Mouse (Mus musculus) cerebellum, adult 9-11 months (tissue): ENCODE data around the gene Echdc2.
"Not testable (repeated sequence)": the region's sequence is repeated elsewhere in the genome, so short reads cannot be mapped to it uniquely, and the experiment has no call there.

Experiments used
- DNase-seq: peaks from one replicate; pipeline ENCODE4 v3.0.0; 2022

Gene Echdc2

DNA sequence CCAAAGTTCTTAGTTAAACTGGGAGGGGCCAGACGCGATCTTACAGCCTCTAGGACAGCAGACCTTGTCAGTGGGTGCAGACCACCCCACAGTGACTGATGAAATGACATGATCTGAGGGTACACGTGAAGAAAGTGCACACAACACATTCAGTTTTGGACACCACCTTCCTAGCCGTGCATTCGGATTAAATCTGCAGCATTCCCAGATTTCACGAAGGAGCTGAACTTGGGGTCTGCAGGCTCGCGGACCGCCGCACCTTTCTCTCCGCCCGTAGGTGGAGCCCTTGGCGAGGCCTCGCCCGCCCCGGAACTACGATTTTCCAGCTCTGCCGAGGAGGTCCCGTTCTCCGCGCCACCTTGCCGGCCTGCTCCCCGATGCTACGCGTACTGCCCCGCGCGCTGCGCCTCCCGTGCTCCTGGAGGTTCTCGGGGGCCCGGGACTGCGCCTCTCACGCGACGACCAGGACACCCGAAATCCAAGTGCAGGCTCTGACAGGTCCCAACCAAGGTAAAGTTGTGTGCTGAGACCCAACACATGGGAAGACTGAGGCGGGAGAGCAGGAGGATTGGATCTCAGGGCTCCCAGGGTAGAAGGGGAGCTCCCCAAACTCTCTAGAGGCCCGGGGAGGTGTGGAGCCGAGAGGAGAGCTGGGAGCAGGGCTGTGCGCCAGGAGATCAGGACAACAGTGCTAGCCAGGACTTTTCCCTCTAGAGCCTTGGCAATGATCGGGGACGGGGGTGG lies at the start of gene Echdc2:
Echdc2 (plus strand) TSS at position 286 of the 744 bp plus-strand sequence.
- DNase-seq: peak; percentile 54

DNA sequence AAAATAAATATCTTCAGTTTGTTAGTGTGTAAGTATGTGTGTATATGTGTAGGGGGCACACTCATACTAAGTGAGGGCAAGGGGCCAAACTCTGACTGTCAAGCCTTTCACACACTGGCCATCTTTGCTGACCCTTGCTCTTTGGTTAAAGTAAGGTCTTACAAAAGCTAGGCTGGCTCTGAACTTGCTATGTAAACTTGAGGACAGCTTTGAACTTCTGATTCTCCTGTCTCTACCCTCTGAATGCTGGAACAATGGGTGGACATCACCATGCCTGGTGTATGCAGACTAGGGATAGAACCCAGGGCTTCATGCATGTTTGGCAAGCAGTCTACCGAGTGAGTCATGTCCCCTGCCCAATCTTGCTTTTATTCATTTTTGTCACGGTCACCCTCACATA lies 48.8 kb upstream of the Echdc2 start:
- peak; percentile 5 for DNase-seq

DNA sequence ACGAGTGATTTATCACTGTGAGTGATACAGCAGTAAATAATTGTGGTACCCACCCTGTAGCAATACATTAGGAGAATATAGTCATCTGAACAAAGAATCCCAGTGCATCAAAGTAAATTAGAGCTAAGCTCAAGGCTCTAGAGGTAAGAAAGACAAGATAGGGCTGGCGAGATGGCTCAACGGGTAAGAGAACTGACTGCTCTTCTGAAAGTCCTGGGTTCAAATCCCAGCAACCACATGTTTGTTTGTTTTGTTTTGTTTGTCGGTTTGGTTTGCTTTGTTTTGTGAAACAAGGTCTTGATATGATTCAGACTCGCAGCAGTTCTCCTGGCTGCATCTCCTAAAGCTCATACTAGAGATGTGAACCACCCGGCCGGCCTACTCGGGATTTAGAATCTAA lies 47.7 kb upstream of the Echdc2 start:
- peak; percentile 10 for DNase-seq

DNA sequence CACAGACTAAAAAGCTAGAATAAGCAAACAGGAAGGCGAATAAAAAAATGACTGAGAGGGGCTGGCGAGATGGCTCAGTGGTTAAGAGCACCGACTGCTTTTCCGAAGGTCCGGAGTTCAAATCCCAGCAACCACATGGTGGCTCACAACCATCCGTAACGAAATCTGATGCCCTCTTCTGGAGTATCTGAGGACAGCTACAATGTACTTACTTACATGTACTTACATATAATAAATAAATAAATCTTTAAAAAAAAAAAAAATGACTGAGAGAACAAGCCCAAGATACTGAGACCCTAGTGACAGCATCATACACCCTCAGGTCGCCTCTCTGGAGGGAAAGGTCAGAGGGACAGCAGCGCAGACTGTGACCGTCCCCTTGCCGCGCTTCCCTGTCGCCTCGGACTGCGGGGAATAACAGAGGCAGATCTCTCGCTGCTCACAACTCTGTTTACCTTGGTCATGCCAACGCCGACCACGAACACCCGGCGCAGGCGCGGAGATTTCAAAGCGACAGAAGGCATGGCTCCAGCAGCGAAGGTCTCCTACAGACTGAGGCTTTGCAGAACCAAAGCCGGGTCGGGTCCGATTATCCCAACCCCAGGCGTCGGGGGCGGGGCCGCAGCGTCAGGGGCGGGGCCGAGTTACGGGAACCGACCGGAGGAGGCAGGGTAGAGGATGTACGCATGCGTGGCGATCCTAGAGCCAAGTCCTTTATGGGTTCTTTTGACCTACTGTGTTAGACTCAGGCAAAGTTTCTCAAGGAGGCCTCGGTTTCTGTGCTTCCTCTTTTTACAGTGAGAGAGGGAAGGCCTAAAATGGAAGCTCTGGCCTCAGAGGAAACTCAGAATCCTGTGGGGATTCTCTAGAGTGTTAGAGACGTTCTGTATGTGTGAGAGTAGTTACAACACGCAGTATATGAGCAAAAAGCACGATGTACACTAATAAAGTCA lies 47.0 kb upstream of the Echdc2 start:
- DNase-seq: peak; percentile 97

DNA sequence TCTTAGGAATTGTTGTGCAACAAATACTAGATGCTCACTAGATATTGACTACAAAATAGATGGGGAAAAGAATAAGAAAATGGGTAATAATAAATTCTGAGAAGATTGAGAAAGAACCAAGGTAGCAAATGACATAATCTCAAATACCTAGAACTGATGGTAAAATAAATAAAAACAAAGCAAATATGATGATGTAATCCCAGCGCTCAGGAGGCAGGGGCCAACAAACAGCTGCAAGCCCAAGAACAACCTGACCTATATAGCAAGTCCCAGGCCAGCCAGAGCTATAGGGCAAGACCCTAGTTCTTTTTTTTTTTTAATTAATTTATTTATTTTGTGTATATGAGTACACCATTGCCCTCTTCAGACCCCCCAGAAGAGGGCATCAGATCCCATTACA lies 41.1 kb upstream of the Echdc2 start:
- DNase-seq: no peak

DNA sequence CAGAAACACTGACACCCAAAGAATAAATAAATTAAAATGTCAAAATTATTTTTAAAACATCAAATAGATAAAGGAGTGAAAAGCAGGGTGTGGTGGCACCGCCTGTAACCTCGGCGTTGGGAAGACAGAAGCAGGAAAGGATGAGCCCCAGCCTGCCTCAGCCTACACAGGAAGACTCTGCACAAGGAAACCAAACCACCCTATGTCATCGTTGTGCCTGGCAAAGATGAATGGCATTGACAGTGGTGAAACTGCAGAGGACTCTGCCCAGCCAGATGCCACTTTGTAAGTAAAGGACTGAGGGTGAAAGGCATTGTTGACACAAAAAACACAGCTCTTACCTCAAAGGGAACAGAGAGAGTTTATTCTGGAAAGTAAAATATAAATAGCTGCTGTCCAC lies 39.0 kb upstream of the Echdc2 start:
- DNase-seq: no peak

DNA sequence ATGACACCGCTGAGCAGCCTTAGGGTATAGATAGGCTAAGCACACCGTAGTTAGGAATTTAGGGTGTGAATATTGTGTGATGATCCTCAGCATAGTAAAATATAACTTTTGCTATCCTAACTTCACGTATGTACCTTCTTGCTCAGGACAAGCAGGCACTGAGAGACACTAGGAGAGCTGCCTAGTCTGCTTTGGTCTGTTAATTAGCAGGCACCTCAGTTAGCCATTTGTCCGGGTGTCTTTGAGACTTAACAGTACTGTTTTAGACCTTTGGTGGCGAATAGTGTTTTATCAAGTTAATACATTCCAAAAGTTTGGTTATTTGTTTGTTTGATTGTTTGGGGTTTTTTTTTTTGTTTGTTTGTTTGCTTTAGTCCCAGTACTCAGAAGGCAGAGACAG lies 37.7 kb upstream of the Echdc2 start:
- no peak for DNase-seq

DNA sequence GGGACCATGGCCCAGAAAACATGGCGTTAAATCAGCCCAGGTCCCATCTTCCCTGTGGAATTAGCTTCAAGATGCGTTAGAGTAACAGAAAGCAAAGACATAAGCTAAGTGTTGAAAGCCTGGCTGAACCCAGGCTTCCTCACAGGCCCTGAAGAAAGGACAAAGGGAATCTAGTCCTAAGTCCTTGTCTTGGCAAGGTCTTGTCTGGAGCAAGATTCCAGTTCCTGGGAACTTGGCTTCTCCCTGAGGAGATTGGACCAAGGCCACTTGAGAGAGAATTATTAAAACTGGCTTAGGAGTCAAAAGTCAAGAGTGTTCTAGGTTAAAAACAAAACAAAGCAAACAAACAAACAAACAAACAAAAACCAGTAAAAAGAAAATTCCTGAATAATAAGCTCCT lies 36.9 kb upstream of the Echdc2 start:
- DNase-seq: no peak

DNA sequence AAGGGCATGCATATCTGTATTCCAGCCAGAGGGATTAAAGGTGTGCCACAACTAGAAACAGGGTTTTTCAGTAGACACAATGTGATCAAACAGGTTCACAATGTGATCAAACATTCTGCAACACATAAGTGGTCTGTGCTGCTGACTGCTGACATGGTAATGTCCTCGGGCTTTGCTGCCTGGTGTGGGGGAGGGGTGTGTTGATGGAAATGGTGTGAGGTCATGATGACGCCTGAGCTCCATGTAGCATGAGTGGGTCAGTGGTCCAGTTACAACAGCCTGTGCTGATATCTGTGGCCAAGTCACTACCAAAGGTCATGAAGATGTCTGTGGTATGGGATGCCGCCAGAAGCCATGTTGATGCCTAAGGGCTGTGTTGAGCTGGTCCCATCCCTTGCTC lies 34.8 kb upstream of the Echdc2 start:
- DNase-seq: no peak

DNA sequence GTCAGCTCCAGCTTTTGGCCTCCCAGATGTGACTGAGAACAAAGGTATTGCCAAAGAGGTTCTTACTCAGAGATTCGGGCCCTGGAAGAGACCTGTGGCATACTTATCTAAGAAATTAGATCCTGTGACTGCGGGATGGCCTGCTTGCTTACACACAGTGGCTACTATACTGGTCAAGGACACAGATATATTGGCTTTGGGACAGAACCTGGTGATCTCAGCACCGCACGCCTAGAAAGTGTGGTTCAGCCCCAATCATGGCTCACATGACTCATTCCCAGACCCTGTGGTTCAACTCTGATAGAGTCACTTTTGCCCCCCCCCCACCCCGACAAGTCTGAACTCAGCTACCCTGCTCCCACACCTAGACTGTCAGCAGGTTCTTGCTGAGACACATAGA lies 28.3 kb upstream of the Echdc2 start:
- DNase-seq: no peak

DNA sequence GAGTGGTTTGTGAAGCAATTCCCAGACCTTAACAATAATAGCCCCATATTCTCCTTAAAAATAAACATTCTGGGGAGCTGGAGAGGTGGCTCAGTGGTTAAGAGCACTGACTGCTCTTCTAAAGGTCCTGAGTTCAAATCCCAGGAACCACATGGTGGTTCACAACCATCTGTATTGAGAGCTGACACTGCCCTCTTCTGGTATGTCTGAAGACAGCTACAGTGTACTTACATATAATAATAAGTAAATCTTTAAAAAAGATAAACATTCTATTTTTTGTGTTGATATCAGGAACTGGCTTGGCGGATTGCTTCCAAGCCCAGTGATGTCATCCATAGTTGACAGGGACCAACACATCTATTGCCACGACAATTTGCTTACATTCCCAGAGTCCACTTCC lies 22.1 kb upstream of the Echdc2 start:
- not testable (repeated sequence) for DNase-seq

DNA sequence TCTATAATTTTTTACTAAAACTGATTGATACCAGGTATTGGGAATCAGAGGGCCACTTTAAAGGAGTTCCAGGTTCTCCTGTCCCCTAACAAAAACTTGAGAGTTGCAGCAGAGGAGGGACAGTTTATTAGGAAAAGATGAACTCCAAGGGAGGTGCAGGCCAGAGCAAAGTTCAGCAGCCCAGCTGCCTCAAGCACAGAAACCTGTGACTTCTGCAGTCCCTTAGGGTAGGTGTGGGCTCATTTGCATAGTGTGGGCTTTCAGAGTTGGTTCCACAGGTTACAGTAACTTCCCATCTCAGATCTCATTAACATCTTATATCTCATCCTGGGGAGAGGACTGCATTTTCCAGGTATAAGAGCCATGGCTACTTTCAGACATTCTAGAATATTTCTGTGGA lies 21.5 kb upstream of the Echdc2 start:
- no peak for DNase-seq

DNA sequence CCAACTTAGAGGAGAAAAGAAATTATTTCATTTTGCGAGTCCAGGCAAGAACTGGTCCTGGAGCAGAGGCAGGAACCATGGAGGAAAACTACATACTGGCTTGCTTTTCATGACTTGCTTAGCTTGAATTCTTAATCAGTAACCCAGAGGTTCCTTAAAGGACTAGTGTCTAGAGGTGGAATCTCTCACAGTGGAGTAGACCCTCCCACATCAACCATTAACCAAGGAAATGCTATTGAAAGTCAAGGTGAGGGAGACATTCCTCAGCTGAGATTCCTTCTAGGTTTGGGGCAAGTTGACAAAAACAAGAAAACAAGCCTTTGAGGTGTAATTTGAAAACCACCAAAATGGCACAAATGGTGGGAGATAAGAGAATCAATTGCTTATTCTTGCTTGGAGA lies 20.4 kb upstream of the Echdc2 start, which contains the start of gene Scp2:
Scp2 (minus strand) TSS at position 119 of the 400 bp plus-strand sequence.
- no peak for DNase-seq

DNA sequence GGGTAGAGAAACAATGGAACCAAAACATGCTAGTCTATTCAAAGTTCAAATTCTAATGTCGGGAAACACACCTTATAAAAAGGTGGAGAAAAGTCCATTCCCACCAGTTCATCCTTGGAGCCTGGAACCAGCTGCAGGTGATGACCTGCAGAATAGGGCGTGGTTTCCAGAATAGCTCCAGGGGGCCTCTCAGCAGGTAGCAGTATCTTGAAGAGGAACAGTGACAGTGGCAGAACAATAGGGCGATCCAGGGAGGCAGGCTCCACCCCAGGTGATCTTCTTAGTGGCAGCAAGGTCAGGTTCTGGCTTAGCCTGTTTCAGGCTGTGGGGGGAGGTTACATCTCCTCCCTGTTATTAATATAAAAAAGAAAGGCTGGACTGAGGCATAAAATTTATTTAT lies 19.7 kb upstream of the Echdc2 start:
- DNase-seq: not testable (repeated sequence)

DNA sequence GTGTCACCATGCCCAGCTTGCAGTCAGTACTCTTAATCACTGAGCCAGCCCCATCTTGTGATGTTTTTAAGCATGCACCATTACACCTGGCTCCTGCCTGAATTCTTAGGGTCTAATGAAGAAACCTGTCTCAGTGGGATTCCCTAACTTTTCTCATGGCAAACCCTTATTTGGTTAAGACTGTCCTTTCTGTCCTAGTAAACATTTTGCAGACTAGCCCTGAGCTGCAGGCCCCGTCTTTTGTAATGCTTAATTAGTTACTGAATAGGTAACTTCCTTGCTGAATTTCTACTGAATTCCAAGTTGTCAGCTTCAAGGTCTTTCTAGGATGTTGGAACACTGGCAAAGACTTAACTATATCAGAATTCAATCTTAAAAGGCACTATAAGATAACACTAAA lies 10.1 kb upstream of the Echdc2 start:
- not testable (repeated sequence) for DNase-seq

DNA sequence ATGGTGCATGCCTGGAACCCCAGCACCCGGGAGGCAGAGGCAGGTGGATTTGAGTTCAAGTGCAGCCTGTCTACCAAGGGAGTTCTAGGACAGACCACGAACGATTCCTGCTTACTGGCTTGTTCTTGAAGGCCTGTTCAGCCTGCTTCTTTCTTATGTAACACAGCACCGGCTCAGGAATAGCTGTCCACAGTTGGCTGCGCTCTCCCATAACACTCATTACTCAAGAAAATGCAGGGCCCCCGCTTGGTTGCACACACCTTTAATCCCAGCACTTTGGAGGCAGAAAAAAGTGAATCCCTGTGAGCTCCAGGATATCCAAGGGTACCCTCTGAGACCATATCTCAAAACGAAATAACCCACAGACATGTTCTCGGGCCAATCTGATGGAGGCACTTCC lies 3.3 kb upstream of the Echdc2 start:
- no peak for DNase-seq

DNA sequence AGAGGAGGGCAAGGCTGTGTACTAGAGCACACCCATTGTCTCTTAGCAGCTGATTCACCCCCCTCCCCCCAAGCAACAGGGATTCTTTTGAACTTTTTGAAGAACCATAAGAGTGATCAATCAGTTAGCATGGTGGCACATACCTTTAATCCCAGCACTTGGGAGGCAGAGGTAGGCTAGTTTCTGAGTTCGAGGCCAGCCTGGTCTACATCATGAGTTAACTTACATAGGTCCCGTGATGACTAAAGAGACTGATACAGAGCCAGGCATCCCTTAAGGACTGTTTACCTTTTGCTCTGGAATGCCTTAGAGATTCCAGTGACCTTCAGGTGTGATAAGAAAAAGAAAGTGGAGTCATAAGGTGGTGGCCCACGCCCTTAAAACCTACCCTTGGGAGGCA lies 1.9 kb upstream of the Echdc2 start:
- DNase-seq: no peak

DNA sequence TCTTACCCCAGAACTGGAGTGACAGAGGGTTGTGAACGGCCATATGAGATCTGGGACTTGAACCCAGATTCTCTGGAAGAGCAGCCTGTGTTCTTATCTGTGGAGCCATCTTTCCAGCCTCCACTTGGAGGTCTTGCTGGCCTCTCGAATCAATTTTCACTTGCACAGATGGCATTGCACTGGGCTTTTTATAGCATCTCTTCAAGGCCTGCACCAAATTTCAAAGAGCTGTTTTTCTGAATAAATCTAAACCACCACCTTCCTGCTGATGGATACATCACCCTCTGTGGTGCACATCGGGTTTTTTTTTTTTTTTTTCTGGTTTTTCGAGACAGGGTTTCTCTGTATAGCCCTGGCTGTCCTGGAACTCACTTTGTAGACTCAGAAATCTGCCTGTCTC lies 1.6 kb downstream of the Echdc2 start:
- no peak for DNase-seq

DNA sequence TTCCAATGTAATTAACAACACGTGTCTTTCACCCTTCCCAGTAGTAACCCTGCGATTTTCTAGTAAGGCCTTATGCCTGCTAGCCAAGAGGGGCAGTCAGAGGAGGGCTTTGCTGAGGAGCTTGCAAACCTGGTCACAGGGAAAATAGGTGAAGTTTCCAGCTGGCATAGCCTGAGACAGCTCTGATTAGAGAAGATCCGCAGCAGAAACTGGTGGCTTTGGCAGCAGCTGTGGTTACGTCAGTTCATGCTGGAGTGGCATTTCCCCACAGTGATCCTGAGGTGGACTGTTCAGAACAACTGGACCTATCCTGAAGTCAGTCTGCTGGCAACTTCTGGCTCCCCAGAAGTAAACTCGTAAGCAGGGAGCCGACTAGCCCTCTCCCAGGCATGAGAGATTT lies 2.8 kb downstream of the Echdc2 start:
- DNase-seq: no peak

DNA sequence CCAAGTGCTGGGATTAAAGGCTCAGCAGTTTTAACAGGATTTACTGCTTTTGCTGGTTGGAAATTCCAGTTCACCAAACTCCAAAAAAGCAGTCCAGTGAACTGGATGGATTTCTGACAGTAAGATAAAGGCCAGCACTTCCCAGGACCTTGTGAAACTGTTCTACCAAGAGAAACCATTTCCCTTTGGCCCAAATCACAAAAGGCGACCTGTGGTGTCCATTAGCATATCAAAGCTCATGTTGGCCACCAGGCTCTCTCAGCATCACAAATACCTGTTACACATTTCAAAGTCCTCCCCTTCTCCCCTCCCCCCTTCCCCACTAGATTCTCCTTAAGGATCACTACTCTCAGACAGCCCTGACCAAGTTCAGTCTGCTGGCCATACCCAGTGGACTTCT lies 17.0 kb downstream of the Echdc2 start:
- DNase-seq: no peak

DNA sequence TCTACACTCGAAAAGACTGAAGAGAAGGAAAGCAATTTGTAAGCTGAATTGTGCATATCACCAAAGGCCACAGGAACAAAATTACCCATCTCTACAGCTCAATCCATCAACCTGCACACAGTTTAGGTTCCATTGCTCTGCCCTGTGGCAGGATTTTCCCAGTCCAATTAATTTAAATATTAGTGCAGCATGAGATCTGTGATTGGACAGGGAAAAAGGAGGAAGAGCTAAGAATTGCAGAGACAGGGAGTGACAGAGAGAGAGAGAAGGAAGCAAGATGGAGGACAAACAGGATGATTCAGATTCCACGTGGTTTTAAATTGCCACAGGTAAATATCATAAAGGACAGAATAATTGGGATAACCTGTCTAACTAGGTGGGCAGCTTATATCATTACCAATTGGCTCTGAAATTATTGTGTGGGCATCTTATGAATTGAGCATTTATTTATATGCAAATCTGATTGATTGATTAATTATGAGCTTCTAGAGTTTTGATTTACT lies 27.6 kb downstream of the Echdc2 start:
- no peak for DNase-seq

DNA sequence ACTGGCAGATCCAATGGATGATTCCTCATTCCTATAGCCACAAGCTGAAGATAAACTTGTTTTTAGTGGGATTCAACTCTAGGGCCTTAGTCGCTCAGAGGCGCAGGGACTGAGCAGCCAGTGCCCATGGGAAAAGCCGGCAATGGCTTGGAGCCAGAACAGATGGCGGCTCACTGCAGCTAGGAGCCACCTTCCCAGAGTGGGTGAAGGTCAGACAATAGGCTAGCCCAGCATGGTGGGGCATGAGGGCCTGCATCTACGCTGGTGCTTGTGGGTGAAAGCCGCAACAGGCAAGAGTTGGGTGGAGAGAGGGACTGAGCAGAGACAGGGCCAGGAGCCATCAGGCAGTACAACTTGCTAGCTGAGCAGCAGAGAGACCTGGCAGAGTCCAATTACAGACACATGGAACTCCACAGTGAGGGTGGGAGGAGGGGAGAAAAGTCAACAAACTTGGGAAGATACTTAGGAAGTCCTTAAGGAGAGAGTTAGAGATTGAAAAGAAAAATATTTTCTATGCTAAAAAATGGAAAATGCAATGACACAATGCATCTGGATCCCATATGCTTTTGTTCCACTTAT lies 31.1 kb downstream of the Echdc2 start:
- peak; percentile 64 for DNase-seq

DNA sequence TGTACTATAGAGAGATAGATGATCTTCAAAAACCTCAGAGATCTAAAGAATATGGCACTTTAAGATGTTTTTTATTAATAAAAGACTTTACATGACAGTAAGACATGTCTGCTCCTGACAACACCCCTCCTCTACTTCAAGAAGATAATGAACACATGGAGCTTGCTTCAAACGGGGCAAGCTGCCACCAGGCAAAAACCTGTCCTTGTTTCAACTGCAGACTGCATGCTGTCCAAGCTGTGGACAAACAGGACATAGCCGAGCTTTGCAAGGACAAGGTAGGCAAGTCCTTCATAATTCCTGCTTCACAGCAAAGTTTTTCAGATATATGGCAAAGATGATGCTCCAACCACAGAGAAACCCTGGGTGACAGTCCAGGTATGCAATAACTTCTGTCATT lies 34.0 kb downstream of the Echdc2 start:
- DNase-seq: peak; percentile 41

DNA sequence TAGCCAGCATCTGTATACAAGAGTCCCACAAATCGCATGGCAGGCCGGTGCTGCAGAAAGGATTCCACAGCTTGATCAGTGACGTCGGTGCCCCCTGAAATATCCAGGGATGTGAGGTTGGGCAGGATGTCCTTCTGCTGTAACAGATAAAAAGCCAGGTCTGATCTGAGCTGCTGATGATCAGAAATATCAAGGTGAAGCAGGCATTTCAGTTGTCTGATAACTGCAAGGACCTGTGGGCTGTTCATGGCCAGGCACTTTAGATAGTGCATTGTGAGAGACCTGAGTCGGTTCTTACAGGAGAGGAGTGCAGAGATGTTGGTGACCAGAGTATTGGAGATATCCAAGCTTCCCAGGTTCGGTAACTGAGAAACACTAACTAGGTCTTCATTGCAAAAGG lies 39.4 kb downstream of the Echdc2 start:
- no peak for DNase-seq
